ENCODE assay signal across 21 mouse cellular contexts in genomic region chr9:48421029-48421428, GRCm38 (mm10).
"Had no signal": no experiment of that assay in that cellular context is flagged by ENCODE, and none has a peak within 500 bp of the region (broad histone marks: within the 10 kb centered on the region; RNA-seq: fewer than 3 reads in every experiment).

No protein-coding gene starts in this region.

- H3K27ac ChIP-seq: liver, embryonic 13.5 days; liver, embryonic 15.5 days; midbrain, embryonic 13.5 days; midbrain, embryonic 15.5 days; neural tube, embryonic 13.5 days; neural tube, embryonic 15.5 days; stomach, embryonic 15.5 days; stomach, postnatal 0 days had no signal

- H3K27me3 ChIP-seq: liver, embryonic 13.5 days; midbrain, embryonic 13.5 days; midbrain, embryonic 15.5 days; neural tube, embryonic 13.5 days; neural tube, embryonic 15.5 days; stomach, embryonic 15.5 days had no signal

- DNase-seq: liver, embryonic 13.5 days; lung, adult 18-20 months; lung, embryonic 14.5 days; lung, postnatal 10 days; lung, postnatal 4 days; retina, postnatal 1 day; right cerebral cortex, adult 18-20 months; right cerebral cortex, postnatal 25 days; right cerebral cortex, postnatal 4 days; thymus, adult 2 months; thymus, postnatal 25 days; thymus, postnatal 4 days had no signal

- H3K4me3 ChIP-seq: liver, embryonic 13.5 days; liver, embryonic 15.5 days; megakaryocyte, embryonic 14.5 days; midbrain, embryonic 13.5 days; midbrain, embryonic 15.5 days; myocyte; neural tube, embryonic 13.5 days; neural tube, embryonic 15.5 days; stomach, embryonic 15.5 days had no signal

- H3K4me1 ChIP-seq: liver, embryonic 13.5 days; liver, embryonic 15.5 days; midbrain, embryonic 13.5 days; midbrain, embryonic 15.5 days; neural tube, embryonic 13.5 days; neural tube, embryonic 15.5 days; stomach, embryonic 15.5 days had no signal

- H3K36me3 ChIP-seq: liver, embryonic 13.5 days; liver, embryonic 15.5 days; midbrain, embryonic 13.5 days; midbrain, embryonic 15.5 days; neural tube, embryonic 13.5 days; neural tube, embryonic 15.5 days; stomach, embryonic 15.5 days had no signal
